Mouse (Mus musculus): ENCODE measurements around the gene Kansl3.

DNA sequence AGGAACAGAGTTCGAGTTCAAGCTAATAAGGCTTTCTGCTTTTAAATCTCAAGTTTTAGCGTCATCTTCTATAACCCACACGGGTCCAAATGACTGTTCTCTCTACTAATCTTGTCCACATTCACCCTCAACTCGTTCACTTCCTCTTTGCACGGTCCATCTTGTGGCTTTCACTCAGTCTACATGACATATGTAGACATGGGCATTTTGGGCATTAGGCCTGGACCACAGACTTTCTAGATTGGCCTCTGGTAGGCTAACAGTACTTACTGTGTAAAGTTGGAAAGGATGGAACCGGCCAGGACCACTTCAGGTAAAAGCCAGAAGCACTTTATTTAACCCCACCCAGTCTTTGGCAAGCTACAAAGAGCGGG is 61.9 kb downstream of the Kansl3 start:
- TF ChIP-seq CTCF (IDR thresholded peaks at IDR 0.05) (no peak), EP300 (IDR thresholded peaks at IDR 0.05) (0 out of 2 replicates have a peak, but pooled peaks have one; percentile 10)

Data from lung, postnatal 0 days (tissue).